Mouse (Mus musculus): ENCODE measurements around the gene Tmem94.

Tmem94 gene

DNA sequence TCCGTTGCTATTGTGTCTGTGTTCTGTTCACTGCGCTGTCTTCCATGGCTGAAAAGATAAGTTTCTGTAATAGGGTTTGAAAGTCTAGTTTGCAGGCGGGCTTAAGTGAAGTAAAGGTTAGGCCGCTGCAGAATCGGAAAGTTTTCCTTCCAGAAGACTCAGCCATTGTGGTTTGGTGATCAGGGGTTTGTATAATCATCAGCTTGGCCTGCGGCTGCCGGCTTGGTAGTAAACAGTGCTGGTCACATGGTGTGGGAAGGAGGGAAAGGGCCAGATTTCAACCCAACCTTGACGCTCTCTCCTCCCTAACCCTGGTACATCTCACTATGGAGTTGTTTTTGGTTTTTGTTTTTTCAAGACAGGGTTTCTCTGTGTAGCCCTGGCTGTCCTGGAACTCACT is 1.7 kb downstream of the Tmem94 start:
- no peak for DNase-seq

DNA sequence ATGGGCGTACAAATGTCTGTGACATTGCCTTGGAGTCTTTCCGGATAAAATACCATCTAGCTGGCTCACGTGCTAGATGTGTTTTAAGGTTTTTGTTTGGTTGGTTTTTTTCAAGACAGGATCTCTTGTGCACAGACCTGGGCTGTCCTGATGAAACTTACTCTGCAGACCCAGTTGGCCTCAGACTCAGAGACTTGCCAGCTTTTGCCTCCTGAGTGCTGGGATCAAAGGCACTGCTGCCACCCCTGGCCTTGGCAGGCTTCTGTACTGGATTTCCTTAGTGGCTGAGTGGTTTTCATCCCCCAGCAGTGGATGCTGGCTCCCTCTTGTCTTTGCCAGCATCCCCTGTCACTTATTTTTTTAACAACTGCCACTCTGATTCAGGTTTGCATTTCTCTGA is 3.7 kb downstream of the Tmem94 start:
- DNase-seq, result no peak

- no peak for DNase-seq
Observed at GRCm38 (mm10) chr11:115774653-115775052, 9.4 kb downstream of the Tmem94 start.

GRCm38 (mm10) chr11:115775821-115776665 is 10.8 kb downstream of the Tmem94 start:
- DNase-seq, result no peak

GRCm38 (mm10) chr11:115776954-115777353 is 11.7 kb downstream of the Tmem94 start:
- no peak for DNase-seq

DNA sequence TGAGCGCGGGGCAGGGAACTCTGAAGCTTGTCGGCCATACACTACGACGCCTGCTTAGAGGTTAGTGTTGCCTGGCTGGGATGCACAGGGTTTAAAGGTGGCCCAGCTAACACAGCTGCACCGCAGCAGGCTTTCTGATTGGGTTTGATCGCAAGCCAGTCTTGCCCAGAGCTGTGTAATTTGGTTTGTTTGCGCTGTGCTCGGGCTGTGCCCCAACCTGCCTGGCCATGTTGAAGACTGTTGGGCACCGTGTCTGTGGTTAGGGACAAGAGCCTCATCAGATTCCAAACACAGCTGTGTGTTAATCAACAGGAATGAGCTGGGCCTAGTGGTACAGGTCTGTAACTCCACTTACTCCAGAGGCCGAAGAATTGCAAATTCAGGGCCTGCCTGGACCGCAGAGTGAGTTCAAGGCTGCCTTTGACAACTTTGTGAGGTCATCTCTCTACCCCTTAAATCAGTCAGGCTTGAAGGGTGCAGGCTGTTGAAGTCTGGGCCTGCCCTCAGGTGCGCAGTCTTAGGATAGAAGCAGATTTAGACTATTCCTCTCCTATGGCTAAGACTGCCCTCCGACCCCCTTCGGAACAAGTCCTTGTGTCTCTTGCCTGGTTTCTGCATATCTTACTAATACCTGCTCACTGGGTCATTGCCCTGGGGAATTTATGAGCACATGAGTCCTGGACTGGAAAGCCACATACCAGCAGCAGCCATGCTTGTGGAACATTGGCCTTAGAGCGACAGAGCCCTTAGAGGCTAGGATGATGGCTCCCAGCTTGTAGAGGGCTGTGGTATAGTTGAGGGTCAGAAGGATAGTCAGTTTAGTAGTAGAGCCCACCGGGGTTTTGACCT is 12.5 kb downstream of the Tmem94 start:
- DNase-seq, result no peak

DNA sequence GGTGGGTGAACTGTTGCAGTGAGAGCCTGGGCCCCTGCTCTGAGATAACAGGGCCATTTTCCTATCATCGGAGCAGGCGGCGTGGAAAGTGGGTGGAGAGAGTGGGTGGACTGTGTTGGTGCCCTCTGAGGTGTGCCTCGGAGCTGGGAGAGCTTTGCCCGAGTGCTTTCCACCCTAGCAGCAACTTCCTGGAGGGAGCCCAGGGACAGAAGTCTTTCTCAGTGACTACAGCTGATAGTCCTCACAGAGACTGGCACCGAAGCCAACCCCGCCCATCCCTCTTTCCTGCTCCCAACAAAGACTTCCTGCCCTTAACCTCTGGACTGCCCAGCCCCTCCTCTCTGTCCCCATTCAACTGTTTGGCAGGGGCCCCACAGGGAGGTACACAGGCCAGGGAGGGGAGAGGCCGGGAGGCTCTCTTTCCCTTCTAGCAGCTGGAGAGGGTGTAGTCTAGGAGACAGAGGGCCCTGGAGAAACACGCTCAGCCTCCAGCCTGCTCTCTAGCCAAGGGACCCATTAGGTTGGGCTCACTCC is 13.9 kb downstream of the Tmem94 start:
- peak; percentile 90 for DNase-seq

DNA sequence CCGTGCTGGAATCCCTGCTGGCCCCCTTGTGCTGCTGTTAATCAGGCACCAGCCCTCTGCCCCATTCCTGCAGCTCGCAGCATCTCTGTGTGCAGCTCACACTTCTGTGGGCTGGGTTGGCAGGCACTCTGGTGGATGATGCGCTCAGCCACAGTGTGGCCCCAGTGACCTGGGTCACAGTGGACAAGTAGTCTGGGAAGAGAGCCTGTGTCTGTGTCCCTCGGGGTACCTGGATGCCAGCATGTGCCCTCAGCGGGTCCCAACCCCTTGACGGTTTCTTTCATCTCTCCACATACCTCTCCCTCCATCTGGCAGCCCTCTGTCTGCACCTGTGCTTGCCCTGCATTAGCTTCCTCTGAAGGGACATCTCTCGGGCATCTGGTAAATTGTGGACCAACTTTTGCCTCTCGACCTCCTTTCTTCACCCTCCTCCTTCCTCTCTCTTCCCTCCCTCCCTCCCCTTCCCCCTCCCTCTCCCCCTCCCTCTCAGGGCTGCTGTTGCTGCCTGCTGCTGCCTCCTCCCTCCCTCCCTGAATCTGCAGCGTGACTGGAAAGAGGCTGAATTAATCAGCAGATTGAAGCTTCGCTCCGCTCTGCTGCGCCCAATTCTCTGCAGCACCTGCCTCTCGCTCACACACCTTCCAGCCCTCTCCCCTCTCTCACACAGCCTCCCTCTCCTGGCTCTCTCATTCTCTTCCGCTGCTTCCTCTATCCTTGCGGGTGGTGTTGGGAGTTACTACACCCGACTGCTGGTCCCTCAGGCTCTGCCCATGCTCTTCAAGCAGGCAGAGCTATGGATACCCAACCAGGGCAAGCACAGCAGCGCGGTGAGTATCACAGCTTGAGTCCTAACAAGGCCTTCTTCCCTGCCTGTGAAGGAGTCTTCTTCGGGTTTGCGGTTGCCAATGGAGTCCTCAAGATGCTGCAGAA is 15.2 kb downstream of the Tmem94 start:
- peak; percentile 64 for DNase-seq

DNA sequence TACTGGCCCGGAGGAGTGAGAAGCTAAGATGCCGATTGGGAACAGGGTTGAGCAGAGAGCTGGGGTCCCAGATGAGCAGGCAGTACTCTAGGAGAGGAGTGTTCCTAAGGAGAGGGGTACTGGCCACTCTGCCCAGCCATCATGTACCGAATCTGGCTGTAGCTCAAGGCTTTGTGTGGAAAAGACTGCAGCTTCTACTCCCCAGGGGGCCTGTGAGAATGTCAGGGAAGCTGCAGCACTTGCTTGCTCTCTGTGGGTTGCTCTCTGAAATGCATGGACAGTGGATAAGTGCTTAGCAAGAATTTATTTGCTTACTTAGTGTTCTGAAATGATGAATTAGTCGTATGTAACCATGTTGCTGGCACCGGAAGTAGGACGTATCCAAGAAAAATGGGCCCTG is 21.2 kb downstream of the Tmem94 start:
- DNase-seq, result no peak

- DNase-seq, result no peak
Observed at GRCm38 (mm10) chr11:115789787-115790186, 24.6 kb downstream of the Tmem94 start.

DNA sequence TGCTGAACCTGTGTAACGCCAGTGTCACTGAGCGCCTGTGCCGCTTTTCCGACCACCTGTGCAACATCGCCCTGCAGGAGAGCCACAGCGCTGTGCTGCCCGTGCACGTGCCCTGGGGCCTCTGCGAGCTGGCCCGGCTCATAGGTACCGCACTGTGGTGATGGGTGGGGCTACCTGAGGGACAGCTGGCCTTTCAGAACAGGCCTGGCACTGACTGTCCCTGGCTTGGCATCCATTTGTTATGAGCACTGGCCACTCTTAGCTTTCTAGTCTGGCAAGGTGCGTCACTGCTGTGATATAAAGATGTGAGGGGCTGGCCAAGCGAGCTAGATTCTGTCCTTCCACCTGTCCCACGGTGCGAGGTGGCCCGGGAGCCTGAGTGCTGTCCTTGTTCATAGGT is 26.7 kb downstream of the Tmem94 start:
- no peak for DNase-seq

GRCm38 (mm10) chr11:115792353-115792752 is 27.1 kb downstream of the Tmem94 start:
- DNase-seq, result no peak

DNA sequence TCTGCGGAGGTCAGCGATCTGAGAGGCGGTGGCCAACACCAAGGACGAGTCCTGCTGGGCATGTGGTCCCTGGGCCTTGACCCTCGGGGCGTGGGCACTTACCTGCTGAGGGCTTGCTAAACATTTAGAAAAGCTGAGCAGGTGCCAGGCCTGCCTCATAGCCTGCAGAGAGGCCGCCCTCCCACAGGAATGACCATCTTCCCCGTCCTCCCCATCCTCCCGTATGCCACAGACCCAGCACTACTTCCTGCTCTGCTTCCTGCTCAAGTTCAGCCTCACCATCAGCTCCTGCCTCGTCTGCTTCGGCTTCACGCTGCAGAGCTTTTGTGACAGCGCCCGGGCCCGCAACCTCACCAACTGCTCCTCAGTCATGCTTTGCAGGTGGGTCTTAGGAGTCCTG is 31.7 kb downstream of the Tmem94 start:
- DNase-seq, result no peak

GRCm38 (mm10) chr11:115797665-115798064 is 32.4 kb downstream of the Tmem94 start:
- DNase-seq, result no peak

- no peak for DNase-seq
Observed at GRCm38 (mm10) chr11:115800981-115801380, 35.7 kb downstream of the Tmem94 start.

DNA sequence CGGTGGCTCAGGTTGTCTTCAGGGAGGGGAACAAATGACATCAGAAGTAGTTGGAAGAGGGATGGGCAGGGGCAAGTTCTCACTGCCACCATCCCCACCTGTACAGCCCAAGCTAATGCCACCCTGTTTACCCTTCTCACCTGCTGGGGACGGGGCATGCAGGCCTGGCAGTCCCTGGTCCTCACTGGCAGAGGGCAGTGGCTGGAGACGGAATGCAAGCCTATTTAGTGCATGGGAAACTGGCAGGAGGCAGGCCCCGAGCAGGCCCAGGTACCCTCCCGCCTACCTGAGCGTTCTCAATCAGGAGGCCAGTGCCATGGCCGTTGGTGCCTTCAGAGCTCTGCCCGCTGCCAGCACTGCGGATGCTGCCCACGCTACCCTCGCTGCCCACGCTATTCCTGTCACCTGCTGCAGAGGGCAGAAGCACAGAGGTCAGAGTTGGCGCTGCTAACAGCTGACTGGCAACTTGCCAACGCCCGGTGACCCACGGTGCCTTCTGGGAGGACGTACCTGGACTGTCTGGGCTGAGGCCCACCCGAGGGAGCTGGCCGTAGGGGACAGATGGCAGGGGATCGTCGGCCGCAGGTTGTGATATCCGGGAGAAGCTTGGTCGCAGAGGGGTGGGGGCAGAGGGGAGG is 38.0 kb downstream of the Tmem94 start:
- no peak for DNase-seq

DNA sequence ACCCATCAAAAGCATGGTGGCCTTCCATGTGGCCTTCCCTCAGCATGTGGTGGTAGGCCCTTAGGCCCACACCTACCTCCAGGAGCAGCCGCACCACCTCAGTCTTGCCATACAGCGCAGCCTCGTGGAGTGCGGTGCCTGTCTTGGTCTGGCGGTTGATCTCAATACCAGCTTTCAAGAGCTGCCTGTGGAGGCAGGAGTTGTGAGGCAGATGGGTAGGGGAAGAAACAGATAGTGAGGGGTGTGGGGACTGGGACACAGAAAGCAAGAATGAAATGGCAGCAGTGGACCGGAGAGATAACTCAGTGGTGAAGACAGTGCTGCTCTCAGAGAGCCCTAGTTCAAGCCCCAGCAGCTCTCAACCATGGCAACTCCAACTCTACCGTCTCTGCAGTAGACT is 39.8 kb downstream of the Tmem94 start:
- peak; percentile 85 for DNase-seq

GRCm38 (mm10) chr11:115806154-115806553 is 40.9 kb downstream of the Tmem94 start:
- DNase-seq, result no peak

DNA sequence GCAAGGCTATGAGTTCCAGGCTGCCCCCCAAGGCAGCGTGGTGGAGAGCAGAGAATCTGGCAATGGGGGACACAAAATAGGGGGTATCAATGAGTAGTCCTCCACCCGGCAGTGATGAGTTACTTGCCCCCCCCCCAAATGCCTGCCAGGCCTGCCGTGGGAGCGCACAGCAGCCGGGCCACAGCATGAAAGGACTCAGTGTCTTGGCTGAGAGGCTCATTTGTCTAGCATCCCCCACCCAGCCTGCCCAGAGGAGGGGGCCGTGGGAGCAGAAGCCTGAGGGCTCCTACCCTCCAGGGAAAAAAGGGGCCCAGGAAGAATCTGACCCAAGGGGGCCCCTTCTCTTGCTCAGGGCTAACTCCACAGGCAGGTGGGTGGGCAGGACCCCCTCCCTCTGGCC is 42.1 kb downstream of the Tmem94 start:
- no peak for DNase-seq

DNA sequence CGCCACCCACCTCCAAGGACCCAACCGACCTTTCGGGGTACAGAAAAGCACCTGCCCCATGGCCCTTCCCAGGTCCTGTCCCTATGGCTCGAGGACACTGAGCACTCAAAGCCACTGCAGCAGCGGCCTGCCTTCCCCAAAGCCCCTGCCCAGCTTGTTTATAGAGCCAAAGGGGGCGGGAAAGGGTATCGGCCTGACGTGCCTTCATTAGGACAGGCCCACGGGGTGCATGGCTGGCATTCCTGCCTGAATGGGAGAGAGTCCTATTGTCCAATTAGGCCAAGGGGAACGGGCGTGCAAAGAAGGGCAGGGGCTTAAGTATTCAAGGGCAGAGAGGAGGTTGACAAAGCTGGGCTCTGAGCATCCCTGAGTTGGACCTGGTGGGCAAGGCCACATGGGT is 42.7 kb downstream of the Tmem94 start:
- no peak for DNase-seq

DNA sequence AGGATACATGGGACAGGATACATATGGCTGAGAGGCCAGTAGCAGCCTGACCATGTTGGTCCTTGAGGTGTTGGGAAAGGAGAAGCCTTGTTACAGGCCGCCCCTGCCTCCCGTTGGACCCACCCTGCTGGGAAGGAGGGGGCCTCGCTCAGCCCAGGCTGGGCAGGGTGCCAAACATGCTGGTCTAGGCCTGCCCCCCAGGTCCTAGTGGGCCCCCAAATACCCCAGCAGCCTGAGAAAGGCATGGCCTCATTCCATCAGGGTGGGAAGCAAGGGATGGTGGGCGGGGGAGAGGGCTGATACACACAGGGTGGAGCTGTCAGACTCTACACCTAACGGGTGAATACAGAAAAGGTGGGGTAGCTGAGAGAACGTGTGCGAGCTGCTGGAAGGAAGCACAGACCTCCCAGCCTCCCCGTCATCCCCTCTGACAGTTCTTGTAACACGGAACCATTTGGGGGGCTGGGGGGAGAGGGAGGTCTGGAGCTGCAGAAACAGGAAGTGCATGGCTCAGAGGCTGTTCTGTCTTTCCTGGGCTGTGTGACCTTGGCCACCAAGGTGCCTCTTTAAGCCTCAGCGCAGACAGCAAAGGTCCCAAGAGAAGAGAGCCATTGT is 43.6 kb downstream of the Tmem94 start:
- DNase-seq, result peak; percentile 60

All from liver (tissue).